Mouse (Mus musculus): ENCODE results near the gene Odf2. TPM values are rescaled to one million over a fixed set of nuclear protein-coding genes. Genes with fewer than 3 reads are reported as not detected.

Odf2 gene
- polyA plus RNA-seq, 1 experiment: 1,873 TPM

DNA sequence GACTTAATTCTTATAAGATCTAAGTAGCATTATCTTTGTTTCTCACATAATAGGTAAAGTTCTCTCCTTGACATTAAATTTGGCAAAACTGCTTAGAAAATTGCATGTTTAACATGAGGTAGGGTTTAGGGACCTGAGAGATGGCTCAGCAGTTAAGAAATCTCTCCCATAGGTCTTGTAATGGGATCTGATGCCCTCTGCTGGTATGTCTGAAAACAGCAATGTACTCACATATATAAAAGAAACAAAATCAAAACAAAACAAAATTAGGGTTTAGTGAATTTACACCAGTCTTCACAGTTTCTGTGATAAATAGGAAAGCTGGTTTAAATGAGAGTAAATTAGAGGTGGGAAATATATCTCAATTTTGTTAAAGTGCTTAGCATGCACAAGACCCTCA is 88.3 kb downstream of the Odf2 start:
- Histone ChIP-seq H3K36me3 (ENCODE audit: control insufficient read depth, insufficient read depth, low read length) (peaks cover 2% of the 10 kb centered on the region), H3K4me1 (ENCODE audit: control insufficient read depth, insufficient read depth, low read length) (no peaks in the 10 kb centered on the region), H3K27me3 (ENCODE audit: control insufficient read depth, insufficient read depth, low read length) (no peaks in the 10 kb centered on the region), H3K27ac (ENCODE audit: control insufficient read depth, insufficient read depth, low read depth, low read length) (no peak overlapping the region), H3K4me3 (ENCODE audit: control insufficient read depth, low read depth, low read length) (no peak overlapping the region)
- TF ChIP-seq POLR2A (IDR thresholded peaks at IDR 0.05; ENCODE audit: control insufficient read depth, low read depth, low read length) (no peak), CTCF (IDR thresholded peaks at IDR 0.05; ENCODE audit: control insufficient read depth, insufficient read depth, insufficient replicate concordance, low read depth, low read length) (no peak)

DNA sequence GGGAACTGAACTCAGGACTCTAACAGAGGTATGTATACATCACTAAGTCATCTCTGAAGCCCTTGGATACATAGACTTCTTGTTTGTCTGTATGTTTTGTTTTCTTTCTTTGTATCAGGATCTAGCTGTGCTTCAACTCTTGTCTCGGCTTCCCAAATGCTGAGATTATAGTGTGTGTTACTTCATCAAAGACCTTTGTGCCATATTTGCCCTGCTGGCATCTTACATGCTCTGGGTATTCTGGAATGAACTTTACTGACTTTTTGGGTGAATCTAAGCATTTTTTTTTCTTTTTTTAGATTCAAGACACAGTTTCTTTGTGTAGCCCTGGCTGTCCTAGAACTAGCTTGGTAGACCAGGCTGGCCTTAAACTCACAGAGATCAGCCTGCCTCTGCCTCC is 91.6 kb downstream of the Odf2 start:
- H3K27me3 ChIP-seq (ENCODE audit: control insufficient read depth, insufficient read depth, low read length): no peaks in the 10 kb centered on the region
- no peak overlapping the region for H3K4me3 ChIP-seq (ENCODE audit: control insufficient read depth, low read depth, low read length)
- TF ChIP-seq CTCF (IDR thresholded peaks at IDR 0.05; ENCODE audit: control insufficient read depth, insufficient read depth, insufficient replicate concordance, low read depth, low read length) (no peak), POLR2A (IDR thresholded peaks at IDR 0.05; ENCODE audit: control insufficient read depth, low read depth, low read length) (no peak)
- H3K36me3 ChIP-seq (ENCODE audit: control insufficient read depth, insufficient read depth, low read length): peaks cover 5% of the 10 kb centered on the region
- no peaks in the 10 kb centered on the region for H3K4me1 ChIP-seq (ENCODE audit: control insufficient read depth, insufficient read depth, low read length)
- no peak overlapping the region for H3K27ac ChIP-seq (ENCODE audit: control insufficient read depth, insufficient read depth, low read depth, low read length)

Other genes starting within 250 kb of the Odf2 start
- gene Gm13420, start 137.5 kb upstream of the Odf2 start, polyA plus RNA-seq (2012; rRNA removed): 0.28 and 0.47 TPM in 2 replicates
- 130 and 146 TPM in 2 replicates for gene Gm13547, start 129.9 kb upstream of the Odf2 start, polyA plus RNA-seq (2012; rRNA removed)
- gene Coq4, start 101.7 kb upstream of the Odf2 start, polyA plus RNA-seq (2012; rRNA removed): 125 and 134 TPM in 2 replicates
- gene Trub2, start 100.7 kb upstream of the Odf2 start, polyA plus RNA-seq (2012; rRNA removed): 12.4 and 16.8 TPM in 2 replicates
- gene Slc27a4, start 86.6 kb upstream of the Odf2 start, polyA plus RNA-seq (2012; rRNA removed): 4.1 and 5.5 TPM in 2 replicates
- 22.7 and 25.1 TPM in 2 replicates for gene Urm1, start 69.1 kb upstream of the Odf2 start, polyA plus RNA-seq (2012; rRNA removed)
- 8.9 and 10.1 TPM in 2 replicates for gene Cercam, start 20.1 kb upstream of the Odf2 start, polyA plus RNA-seq (2012; rRNA removed)
- gene Gle1, start 46.2 kb downstream of the Odf2 start, polyA plus RNA-seq (2012; rRNA removed): 31.4 and 36.0 TPM in 2 replicates
- 112 and 117 TPM in 2 replicates for gene Sptan1, start 76.3 kb downstream of the Odf2 start, polyA plus RNA-seq (2012; rRNA removed)
- gene Wdr34, start 159.7 kb downstream of the Odf2 start, polyA plus RNA-seq (2012; rRNA removed): 77.0 and 84.3 TPM in 2 replicates
- 32.7 and 38.9 TPM in 2 replicates for gene Set, start 168.2 kb downstream of the Odf2 start, polyA plus RNA-seq (2012; rRNA removed)
- gene Pkn3, start 188.5 kb downstream of the Odf2 start, polyA plus RNA-seq (2012; rRNA removed): 5.8 and 6.0 TPM in 2 replicates
- 156 and 170 TPM in 2 replicates for gene Zdhhc12, start 204.4 kb downstream of the Odf2 start, polyA plus RNA-seq (2012; rRNA removed)
- gene Zer1, start 235.4 kb downstream of the Odf2 start, polyA plus RNA-seq (2012; rRNA removed): 62.3 and 62.4 TPM in 2 replicates
- gene Tbc1d13, start 244.5 kb downstream of the Odf2 start, polyA plus RNA-seq (2012; rRNA removed): 24.4 and 26.2 TPM in 2 replicates